Mouse (Mus musculus): ENCODE measurements around the gene Mob4.
"Not testable (repeated sequence)": the region's sequence is repeated elsewhere in the genome, so short reads cannot be mapped to it uniquely, and the experiment has no call there.

The Mob4 gene

DNA sequence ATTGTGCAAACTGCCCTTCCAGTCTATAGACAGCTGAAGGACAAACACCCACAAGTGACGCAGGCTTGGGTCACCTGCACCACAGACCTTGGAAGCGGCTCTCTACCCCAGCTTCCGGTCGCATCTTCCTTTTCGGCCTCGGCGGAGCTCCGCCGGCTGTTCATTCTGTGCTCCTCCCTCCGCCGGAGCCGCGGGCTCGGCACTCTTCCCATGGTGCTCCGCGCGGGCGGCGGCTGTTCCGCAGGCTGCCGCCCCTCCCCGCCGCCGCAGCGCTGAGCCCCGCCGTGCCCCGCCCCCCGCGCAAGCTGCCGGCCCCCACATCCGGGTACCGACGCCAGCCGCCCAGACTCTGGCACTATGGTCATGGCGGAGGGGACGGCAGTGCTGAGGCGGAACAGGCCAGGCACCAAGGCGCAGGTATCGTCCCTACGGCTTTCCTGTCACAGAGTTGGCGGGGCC is at the start of gene Mob4:
TSS of gene Mob4 (plus strand) at position 289 of the 459 bp plus-strand sequence.
- DNase-seq = peak; percentile 95

DNA sequence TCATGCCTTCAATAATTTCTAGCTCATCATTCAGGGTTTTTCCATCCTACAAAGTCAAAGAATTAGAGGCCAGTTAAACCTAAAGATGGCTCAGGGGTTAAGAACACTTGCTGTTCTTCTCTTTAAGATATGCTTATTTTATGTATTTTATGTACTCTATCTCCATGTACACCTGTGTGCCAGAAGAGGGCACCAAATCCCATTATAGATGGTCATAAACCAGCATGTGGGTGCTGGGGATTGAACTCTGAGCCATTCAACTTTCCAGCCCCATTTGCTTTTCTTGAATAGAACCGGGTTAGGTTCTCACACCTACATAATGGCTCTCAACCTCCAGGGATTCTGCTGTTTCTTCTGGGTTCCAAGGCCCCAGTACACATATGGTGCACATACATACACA is 48.9 kb upstream of the Mob4 start:
- no peak for DNase-seq

DNA sequence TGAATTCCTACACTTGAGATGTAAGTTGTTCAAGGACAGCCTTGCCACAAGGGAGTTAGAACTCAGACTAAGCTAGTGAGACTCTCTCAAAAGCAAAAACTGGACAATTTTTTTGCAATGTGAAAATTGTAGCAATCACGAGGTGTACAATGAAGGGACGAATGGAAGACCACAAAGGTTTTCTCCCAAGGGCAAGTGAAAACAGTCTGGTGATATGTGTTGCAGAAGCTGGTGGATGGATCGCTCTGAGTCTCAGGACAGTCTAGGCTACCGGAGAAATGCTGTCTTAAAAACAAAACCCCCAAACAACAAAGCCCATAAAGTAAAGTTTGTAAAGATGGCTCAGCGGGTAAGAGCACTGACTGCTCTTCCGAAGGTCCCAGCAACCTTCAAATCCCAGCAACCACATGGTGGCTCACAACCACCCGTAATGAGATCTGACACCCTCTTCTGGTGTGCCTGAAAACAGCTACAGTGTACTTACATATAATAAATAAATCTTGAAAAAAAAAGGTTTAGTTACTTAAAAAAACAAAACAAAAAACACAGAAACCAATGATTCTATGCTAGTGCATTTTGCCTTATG is 45.2 kb upstream of the Mob4 start:
- DNase-seq = no peak

DNA sequence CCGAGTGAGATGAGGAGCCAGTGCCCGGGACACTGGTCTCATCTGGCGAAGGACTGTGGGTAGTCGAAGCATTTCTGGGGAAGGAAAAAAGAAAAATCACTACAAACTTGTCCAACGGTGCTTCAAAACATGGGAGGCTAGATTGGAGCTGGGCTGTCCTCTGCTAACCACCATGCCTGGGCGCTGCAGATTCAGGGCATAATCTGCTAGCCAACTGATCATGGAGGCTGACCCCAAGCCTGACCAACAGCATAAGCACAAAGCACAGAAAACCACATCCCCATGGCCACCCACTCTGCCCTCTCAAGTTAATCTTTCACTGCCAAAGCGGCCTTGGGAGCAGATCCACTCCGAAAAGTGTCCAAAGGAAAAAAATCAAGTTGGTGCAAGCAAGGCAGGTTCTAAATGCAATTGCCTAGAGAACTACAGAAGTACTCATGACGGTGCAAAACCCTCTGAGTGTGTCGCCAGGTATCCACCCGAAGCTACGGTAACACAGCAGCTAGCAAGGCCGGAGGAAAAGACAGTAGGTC is 44.1 kb upstream of the Mob4 start:
- DNase-seq = peak; percentile 3

DNA sequence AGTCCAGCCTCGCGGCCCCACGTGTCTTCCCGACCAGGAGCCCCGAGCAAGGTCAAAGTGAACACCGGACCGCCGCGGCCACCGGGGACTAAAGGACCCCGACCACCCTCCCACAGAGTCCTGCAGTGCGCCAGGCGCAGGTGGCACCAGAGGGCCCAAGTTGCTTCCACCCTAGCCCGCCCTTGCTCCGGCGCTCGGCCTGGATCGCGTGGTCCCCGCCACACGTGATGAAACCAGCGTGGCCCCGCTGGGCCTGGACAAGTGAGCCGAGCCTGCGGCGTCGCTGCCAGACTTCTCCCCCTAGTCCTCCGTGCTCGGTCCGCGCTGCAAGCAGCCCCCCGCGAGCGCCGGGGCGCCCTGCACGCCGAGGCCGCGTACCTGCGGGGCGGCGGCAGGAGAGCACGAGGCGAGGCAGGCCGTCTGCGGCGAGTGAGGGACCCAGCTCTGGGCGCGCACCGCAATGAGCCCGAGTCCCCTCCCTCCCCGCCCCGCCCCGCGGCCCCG is 43.6 kb upstream of the Mob4 start:
- peak; percentile 67 for DNase-seq

DNA sequence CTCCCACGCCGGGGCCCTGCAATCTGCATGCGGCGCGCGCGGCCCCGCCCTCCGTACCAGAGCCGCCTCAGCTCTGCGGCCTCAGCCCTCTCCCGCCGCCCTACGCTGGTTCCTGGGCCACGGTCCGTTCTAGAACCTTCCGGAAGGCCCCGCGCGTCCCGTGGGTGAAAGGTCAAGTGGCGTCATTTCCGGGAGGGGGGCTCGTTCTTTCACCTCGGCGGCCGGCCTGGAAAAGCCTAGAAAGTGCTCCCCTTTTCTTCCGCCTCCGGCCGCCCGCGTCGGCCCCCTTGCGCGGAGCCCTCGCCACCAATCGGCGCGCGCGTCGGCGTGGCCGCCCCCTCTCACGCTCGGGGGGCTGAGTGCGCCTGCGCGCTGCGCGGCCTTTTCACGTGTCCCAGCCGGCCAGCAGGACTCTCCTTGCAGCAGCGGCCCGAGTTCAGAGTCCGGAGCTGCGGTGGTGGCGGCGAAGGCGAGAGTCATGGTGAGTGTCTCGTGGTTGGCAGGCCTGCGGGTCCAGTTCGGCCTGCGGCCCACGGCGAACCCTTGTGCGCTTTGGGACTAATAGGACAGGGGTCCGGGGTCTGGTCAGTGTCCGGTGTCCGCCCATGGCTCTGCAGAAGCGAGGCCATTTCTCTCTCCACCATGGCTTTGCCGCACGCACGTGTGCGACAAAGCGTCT is 43.0 kb upstream of the Mob4 start, which contains the start of the genes Hspe1 and Hspd1:
TSS of gene Hspe1 (plus strand) at position 201 of the 679 bp plus-strand sequence.
TSS of gene Hspd1 (minus strand) at position 312 of the 679 bp plus-strand sequence.
- DNase-seq = peak; percentile 100

DNA sequence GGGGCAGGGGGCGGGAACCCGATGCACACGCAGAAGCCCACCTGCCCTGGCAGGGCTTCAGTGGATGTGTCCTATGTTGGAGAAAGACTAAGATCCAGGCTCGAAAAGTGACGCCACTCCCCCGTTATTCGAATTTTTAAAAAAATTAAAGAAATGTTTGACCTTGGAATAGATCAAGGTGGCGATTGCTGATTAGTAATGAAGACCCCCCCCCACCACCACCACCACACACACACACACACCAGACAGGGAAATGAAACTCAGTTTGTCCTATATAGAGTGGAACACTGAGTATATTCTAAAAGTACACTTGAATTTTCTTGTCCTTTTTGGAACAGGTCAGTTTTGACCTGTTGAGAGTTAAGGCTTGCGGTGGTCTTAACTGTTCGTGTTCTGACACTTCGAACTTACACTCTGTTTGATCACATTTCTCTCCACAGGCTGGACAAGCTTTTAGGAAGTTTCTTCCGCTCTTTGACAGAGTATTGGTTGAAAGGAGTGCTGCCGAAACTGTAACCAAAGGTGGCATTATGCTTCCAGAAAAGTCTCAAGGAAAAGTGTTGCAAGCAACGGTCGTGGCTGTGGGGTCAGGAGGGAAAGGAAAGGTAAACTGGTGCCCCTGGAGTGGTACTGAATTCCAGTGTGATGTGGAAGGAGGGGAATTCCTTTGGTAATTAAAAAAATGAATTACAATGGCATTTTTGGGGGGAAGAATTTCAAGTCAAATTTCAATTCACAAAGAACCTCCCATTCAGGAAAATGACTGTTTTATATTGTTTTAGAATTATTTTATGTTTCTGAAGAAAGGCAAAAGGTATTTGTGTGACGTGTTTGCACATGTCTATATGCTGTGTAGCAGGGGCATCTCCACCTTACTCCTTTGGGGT is 42.2 kb upstream of the Mob4 start:
- DNase-seq = no peak

DNA sequence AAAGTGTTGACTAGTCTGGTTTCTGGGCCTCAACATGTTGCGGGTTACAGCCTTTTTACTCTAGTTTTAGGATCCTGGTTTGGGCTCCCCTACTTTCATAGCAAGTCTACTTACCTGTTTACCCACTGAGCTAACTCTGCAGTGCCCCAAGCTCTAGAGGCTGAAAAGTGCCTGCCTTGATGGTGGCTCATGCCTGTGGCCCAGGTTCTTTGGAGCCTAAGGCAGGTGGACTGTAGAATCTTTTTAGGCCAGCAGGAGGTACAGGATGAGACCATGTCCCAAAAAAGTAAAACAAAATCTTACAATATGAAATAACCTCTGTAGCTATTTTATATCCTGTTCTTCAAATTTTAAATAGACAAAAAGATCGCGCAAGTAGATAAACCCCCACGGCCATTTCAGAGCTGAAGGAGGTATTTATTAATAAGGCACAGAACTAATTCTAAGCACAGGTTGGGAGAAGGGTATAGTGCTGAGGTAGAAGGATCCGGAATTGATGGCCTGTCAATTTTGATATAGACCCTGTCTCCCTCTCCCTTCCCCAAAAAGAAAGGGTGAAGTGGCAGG is 41.5 kb upstream of the Mob4 start:
- no peak for DNase-seq

DNA sequence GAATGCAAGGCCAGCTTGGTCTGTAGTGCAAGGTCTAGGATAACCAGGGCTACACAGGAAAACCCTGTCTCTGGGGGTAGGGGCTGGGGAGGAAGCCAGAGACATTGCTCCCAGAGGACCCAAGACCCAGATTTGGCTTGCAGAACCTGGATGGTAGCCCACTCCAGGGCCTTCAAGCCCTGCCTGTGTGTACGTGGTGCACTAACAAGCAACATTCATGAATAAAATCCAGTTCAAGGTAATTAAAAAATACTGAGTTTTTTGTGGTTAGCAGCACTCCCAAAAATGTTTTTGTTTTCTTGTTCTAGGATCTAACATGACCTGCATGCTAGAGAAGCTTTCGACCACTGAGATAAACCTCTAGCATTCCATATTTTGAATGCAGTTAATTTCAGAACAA is 39.0 kb upstream of the Mob4 start:
- DNase-seq = no peak

DNA sequence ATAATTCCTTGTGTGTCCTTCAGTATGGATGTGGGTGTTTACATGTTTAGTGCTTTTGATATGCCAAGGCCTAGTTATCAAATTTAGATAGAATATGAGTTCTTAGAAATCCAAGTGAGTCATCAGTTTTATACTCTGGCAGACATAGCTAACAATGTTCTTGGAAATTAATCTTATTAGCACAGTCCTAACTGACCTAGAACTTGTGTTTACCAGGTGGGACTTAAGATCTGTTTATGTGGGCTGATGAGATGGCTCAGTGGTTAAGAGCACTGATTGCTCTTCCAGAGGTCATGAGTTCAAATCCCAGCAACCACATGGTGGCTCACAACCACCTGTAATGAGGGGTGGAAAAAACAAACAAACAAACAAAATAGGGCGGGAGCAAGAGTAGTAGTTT is 38.6 kb upstream of the Mob4 start:
- DNase-seq = no peak

DNA sequence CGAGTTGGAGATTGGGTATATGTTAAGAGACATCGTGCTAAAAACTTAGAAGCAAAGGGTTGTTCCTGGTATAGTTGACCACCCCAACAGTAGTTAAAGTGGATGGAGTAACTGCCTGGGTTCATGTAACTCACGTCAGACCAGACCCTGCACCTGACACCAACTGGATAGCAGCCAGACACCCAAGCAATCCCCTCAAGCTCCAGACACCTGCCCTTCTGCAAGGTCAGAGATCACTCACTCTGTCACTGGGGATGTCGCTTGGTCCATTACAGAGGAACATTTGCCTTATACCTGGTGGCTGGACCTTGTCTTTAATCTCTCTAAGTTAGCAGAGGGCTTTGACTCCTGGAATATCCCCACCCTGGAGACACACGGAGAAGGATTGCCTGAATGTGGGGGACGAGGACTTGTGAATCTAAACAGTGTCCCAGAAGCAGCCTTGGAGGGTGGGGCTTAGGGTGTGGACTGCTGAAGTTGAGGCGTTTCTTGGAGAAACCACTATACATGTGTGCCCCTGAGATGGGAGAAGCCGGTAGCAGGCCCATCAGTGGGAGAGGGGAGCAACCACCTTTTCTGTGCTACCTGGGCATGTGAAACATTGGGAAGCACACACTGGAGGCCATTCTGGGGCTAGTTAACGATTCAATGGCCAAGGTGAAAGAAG is 24.0 kb upstream of the Mob4 start:
- no peak for DNase-seq

DNA sequence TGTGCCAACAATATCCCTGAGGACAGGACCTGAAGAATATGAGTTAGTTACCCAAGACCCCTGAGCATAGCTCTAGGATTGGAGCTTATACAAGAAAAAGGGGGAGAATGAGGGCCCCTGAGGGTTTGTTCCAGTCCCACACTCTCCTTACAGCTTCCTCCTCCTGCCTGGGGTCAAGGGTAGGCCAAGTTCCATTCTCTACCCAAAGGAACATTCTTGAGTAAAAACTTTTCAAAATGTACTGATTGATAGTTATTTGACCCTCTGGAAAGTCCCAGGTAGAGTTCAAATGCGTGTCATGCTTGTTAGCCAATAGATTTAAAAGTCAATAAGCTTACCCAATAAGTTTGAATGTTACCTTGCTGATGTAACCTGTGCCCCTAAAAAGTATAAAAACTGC is 23.4 kb upstream of the Mob4 start:
- no peak for DNase-seq

DNA sequence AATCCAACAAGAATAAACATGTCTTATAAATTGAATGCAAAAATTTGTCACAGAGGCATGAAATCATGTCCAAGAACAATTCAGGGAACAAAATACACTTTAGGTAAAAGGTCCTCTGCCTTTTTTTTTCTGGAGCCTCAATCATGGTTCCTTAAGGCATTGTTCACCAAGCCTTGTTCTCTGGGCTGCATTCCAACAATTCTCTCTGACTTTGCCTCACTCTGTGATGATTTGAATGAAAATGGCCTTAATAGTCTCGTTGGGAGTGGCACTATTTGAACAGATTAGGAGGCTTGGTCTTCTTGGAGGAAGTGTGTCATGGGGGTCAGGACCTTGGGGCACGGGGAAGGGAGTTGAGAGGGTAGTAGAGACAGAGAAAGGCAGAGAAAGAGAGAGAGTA is 22.6 kb upstream of the Mob4 start:
- DNase-seq = no peak

DNA sequence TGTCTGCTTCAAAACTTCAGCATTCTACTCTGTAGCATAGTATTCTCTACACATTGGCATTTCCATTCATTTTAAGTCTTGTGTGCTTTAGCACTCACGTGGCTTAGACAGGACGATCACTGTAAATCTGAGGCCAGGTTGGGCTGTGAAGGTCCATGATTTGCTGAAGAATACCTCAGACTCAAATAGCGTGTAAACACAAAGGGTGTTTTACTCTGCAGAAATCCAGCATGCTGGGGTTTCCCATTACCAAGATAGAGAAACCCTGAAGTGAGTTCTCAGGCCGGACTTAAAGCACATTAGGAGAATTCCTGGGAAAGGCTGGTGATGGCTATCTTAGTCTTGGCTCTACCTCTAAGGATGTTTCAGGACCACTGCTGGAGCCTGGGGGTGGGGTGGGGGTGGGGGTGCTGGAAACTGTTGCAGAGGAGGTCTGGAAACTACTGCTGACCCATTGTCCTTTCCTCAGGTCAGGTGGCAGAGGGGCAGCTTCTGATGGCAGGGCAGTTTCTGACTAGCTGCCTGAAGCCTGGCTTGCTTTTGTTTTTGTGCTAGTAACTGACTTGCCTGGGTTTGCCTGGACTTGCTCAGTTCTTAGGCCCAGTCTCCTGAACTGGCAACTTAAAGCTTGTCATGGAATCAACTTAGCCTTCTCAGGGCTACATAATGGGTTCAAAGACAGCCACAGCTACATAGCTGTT is 21.8 kb upstream of the Mob4 start:
- DNase-seq = no peak

DNA sequence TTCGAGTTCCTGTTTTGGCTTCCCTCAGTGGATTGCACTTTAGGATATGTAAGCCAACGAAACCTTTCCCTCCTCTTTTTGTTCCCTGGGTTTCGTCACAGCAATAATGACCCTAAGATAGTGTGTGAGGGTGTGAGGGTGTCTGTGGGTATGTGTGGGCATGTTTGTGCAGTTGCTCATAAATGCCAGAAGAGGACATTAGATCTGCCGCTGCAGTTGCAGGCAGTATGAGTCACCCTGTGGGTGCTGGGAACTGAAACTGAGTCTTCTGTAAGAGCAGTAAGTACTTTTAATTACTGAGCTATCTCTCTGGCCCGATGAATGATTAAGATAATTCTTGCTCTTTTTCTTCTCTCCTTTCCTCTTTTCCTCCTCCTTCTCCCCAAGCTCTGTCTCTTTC is 8.0 kb upstream of the Mob4 start:
- no peak for DNase-seq

DNA sequence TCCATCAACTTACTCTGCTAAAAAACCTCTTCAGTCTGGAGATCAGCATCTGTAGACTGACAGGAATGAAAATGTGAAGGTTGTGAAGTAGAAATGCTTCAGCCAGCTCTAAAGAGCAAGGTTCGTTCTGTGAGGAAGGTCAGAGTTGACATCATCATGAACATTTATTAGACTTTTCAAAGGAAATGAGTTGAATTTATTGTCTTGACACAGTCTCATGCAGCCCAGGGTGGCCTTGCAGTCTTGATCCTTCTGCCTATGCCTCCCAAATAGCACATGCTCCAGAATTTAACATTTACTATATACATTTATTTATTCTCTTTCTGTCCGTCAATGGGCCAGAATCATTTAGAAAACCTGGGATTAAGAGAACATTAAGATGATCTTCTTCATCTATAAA is 7.5 kb upstream of the Mob4 start:
- no peak for DNase-seq

DNA sequence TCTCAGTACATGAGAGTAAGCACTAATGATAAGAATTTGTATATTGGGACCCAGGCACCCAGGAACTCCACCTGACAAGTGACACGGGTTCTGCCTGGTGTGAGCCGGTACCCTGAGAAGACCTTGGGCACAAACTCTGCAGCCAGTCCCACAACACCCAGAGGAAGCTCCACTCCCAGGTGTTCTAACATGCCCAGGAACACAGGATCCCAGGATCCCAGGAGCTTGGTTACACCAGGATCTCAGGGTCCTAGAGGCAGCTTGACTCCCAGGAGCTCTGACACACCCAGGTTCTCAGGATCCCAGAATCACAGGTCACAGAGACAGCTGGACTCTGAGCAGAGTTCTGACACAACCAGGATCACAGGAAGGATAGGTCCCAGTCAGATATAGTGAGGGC is 6.9 kb upstream of the Mob4 start:
- DNase-seq = not testable (repeated sequence)

DNA sequence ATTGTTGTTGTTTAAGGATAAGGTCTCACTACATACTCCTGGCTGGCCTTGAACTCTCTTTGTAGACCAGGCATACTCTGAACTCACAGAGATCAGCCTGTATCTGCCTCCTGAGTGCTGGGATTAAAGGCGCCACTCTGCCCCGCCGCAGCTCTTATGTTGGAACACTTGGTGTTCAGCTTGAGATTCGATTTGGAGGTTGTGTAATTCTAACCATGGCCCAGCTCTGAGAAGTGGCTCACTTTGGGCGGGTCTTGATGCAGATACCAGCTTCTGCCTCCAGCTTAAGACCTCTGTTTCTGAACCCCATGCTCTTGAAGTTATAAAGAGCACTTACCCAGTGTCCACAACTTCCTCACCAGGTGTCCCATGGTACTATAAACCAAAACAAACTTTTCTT is 1.3 kb upstream of the Mob4 start:
- DNase-seq = no peak

DNA sequence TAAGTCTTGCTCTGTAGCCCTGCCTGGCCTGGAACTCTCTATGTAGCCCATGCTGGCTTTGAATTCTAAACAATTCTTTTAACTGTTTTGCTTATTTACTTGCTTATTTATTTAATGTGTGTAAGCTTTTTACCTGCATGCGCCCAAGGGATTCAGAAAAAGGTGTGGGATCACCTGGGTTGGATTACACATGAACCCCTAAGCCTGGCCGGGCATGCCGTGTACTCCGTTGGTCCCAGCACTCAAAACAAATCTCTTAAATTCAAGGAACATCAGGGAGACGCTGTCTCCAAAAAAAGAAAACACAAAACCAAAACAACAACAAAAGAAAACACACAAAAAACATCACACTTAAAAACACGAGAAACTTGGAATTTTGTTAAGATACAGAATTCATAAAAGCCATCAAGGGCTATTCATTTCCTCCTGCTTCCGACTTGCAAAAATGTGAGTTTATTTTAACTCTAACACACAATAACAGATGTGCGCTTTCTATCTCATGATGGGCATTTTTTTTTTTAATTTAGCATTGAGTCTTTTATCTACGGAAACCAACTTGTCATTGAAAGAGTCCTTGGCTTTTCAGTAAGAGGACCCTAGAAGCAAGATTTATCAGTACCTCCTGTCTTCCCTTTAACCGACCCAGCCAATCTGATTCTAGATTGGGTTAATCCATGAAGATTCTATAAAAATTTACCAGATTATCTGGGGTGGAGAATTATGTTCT is 678 bp upstream of the Mob4 start:
- no peak for DNase-seq

DNA sequence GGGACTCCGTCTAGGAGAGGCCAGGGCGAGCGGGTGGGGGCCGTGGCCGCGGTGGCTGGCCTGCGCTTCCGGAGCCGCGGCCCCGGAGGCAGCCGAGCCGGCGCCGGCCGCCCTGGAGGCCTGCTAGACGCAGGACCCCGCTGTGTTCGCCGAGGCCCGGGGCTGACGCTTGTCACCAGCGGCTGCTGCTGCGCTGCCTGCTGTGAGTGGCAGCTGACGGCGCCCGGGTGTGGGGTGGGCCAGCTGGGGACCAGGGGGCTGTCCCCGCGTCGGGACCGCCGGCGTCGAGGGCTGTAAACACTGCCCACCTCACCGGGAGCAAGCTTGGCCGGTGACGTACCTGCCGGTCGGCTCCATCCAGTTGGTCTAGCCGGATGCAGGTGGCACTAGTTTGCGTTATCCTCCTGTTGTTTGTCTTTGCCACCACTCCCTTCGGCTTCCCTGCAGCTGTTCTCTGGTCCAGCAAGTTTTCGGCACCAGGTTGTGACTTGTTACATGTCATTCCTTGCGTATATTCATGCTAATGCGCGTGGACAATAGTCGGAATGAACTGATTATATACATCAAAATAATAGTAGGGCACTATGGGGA is 488 bp downstream of the Mob4 start:
- DNase-seq = peak; percentile 68

DNA sequence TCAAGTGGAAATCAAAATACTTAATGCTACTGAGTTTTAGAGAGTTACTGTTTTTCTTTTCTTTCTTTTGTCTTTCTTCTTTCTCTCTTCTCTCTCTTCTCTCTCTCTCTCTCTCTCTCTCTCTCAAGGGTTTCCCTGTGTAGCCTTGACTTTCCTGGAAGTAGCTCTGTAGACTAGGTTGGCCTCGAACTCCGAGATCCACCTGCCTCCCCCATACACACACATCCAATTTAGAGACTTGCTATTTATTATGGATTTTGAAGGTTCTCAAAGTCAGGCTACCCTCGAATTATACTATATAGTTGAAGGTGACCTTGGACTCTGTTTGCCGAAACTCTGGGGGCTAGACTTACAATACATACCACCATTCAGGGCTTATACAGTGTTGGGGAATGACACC is 1.3 kb downstream of the Mob4 start:
- no peak for DNase-seq
